Mouse (Mus musculus): ENCODE measurements around the gene Rps15. TPM values are rescaled to one million over a fixed set of nuclear protein-coding genes. Genes with fewer than 3 reads are reported as not detected.

Gene Rps15
- total and polyA plus RNA-seq, 3 experiments, result 2,279 to 5,342 (median 2,739) TPM

DNA sequence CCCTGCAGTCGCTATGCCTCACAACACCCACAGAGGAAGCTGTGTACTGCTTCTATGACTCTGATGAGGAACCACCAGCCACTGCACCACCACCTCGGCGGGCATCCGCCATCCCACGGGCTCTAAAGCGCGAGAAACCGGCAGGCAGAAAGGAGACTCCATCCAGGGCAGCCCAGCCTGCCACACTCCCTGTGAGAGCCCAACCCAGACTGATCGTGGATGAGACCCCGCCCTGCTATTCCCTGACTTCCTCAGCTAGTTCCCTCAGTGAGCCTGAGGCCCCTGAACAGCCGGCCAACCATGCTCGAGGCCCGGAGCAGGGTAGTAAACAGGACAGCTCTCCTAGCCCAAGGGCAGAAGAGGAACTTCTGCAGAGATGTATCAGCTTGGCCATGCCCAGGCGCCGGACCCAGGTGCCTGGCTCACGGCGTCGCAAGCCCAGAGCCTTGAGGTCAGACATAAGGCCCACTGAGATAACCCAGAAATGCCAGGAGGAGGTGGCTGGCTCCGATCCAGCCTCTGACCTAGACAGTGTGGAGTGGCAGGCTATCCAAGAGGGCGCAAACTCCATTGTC is 21.5 kb downstream of the Rps15 start:
- Histone ChIP-seq H3K79me2 (replicated peaks; ENCODE audit: control insufficient read depth, extremely low read depth, insufficient read depth, poor library complexity, severe bottlenecking) (no peaks in the 10 kb centered on the region; the same call in 1 of the 2 replicates), H3K9ac (ENCODE audit: insufficient read depth, low read depth) (no peak overlapping the region), H3K4me3 (replicated peaks in 1 of 3; ENCODE audit: low read depth in 2 of 3, low read length in 2 of 3, poor library complexity in 1 of 3) (no peak overlapping the region), H3K36me3 (replicated peaks in 1 of 2; ENCODE audit: control insufficient read depth in 1 of 2, insufficient read depth in 1 of 2, low read length in 1 of 2) (peaks cover 15 to 38% of the 10 kb centered on the region in 2 experiments), H3K27me3 (replicated peaks) (peaks cover 12% of the 10 kb centered on the region), H3K27ac (ENCODE audit: insufficient read depth, low read depth) (no peak overlapping the region), H3K4me1 (ENCODE audit: control insufficient read depth in 1 of 2, insufficient read depth in 2 of 2) (peaks cover 10 to 22% of the 10 kb centered on the region in 2 experiments), H3K4me2 (ENCODE audit: insufficient read depth, low read depth, poor library complexity, severe bottlenecking) (no peak overlapping the region), H3K9me3 (replicated peaks; ENCODE audit: low read length) (no peaks in the 10 kb centered on the region)
- in situ Hi-C loops (cut with MboI; ENCODE audit: low pct_ligation_motif_present, low pct_unique_long_range_greater_than_20kb, low sequenced_read_pairs), result no loop called here
- dilution Hi-C loops (cut with MboI; ENCODE audit: extremely low pct_ligation_motif_present, extremely low pct_unique_long_range_greater_than_20kb, low sequenced_read_pairs), result no loop called here
- TF ChIP-seq MAX (IDR thresholded peaks at IDR 0.05; ENCODE audit: low read length) (no peak), PAX5 (IDR thresholded peaks at IDR 0.05; ENCODE audit: low read length) (no peak), HCFC1 (IDR thresholded peaks at IDR 0.05; ENCODE audit: low read depth, low read length) (no peak), ZC3H11A (IDR thresholded peaks at IDR 0.05; ENCODE audit: low read depth, low read length) (no peak), POLR2A (IDR thresholded peaks at IDR 0.05; ENCODE audit: low read depth, low read length) (no peak), NRF1 (IDR thresholded peaks at IDR 0.05; ENCODE audit: low read depth, low read length) (no peak), SMC3 (IDR thresholded peaks at IDR 0.05; ENCODE audit: low read depth, low read length) (no peak), TCF12 (IDR thresholded peaks at IDR 0.05; ENCODE audit: low read depth, low read length) (no peak), E2F4 (IDR thresholded peaks at IDR 0.05; ENCODE audit: insufficient replicate concordance, low read depth, low read length) (no peak), ZKSCAN1 (IDR thresholded peaks at IDR 0.05; ENCODE audit: borderline replicate concordance, low read depth, low read length) (no peak), ZMIZ1 (IDR thresholded peaks at IDR 0.05; ENCODE audit: low read depth, low read length) (no peak), RAD21 (IDR thresholded peaks at IDR 0.05; ENCODE audit: low read depth, low read length) (no peak), ZNF384 (IDR thresholded peaks at IDR 0.05; ENCODE audit: low read depth, low read length) (no peak), CTCF (conservative IDR thresholded peaks at IDR 0.05 in 1 of 2, IDR thresholded peaks at IDR 0.05 in 1 of 2; ENCODE audit: low read depth in 2 of 2, low read length in 2 of 2) (no peak), USF1 (IDR thresholded peaks at IDR 0.05; ENCODE audit: low read depth, low read length) (no peak), NELFE (IDR thresholded peaks at IDR 0.05; ENCODE audit: low read depth, low read length) (no peak), EP300 (IDR thresholded peaks at IDR 0.05; ENCODE audit: low read length) (no peak), MEF2A (IDR thresholded peaks at IDR 0.05; ENCODE audit: borderline replicate concordance, low read depth, low read length) (no peak), MAFK (IDR thresholded peaks at IDR 0.05; ENCODE audit: insufficient replicate concordance, low read length) (no peak)
- DNase-seq (ENCODE audit: extremely low read depth), result no peak

DNA sequence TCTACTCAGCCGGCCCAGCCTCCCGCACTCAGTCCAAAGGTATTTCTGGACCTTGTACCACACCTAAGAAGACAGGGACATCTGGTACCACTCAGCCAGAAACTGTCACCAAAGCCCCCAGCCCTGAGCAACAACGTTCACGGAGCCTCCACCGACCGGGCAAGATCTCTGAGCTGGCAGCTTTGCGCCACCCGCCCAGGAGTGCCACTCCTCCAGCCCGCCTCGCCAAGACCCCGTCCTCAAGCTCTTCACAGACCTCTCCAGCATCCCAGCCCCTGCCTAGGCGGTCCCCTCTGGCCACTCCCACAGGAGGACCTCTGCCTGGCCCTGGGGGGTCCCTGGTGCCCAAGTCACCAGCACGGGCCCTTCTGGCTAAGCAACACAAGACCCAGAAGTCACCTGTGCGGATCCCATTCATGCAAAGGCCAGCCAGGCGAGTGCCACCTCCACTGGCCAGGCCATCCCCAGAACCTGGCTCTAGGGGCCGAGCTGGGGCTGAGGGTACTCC is 22.3 kb downstream of the Rps15 start:
- Histone ChIP-seq H3K4me3 (replicated peaks in 1 of 3; ENCODE audit: low read depth in 2 of 3, low read length in 2 of 3, poor library complexity in 1 of 3) (no peak overlapping the region), H3K4me2 (ENCODE audit: insufficient read depth, low read depth, poor library complexity, severe bottlenecking) (no peak overlapping the region), H3K27me3 (replicated peaks) (peaks cover 4% of the 10 kb centered on the region), H3K4me1 (ENCODE audit: control insufficient read depth in 1 of 2, insufficient read depth in 2 of 2) (peaks cover 18 to 31% of the 10 kb centered on the region in 2 experiments), H3K36me3 (replicated peaks in 1 of 2; ENCODE audit: control insufficient read depth in 1 of 2, insufficient read depth in 1 of 2, low read length in 1 of 2) (peaks cover 20 to 46% of the 10 kb centered on the region in 2 experiments), H3K9ac (ENCODE audit: insufficient read depth, low read depth) (no peak overlapping the region), H3K79me2 (replicated peaks; ENCODE audit: control insufficient read depth, extremely low read depth, insufficient read depth, poor library complexity, severe bottlenecking) (peaks cover 6% of the 10 kb centered on the region), H3K27ac (ENCODE audit: insufficient read depth, low read depth) (no peak overlapping the region), H3K9me3 (replicated peaks; ENCODE audit: low read length) (no peaks in the 10 kb centered on the region)
- dilution Hi-C loops (cut with MboI; ENCODE audit: extremely low pct_ligation_motif_present, extremely low pct_unique_long_range_greater_than_20kb, low sequenced_read_pairs), result no loop called here
- TF ChIP-seq RCOR1 (conservative IDR thresholded peaks at IDR 0.05; ENCODE audit: low read depth, low read length) (no peak), ZNF384 (IDR thresholded peaks at IDR 0.05; ENCODE audit: low read depth, low read length) (no peak), IRF4 (IDR thresholded peaks at IDR 0.05; ENCODE audit: low read depth, low read length) (no peak), USF1 (IDR thresholded peaks at IDR 0.05; ENCODE audit: low read depth, low read length) (no peak), JUND (conservative IDR thresholded peaks at IDR 0.05; ENCODE audit: low read depth, low read length) (no peak), EP300 (IDR thresholded peaks at IDR 0.05; ENCODE audit: low read length) (no peak), E2F4 (IDR thresholded peaks at IDR 0.05; ENCODE audit: insufficient replicate concordance, low read depth, low read length) (no peak), MYC (IDR thresholded peaks at IDR 0.05; ENCODE audit: low read depth, low read length) (no peak), MXI1 (IDR thresholded peaks at IDR 0.05; ENCODE audit: low read depth, low read length) (no peak), GABPA (IDR thresholded peaks at IDR 0.05; ENCODE audit: insufficient replicate concordance, low read depth, low read length) (no peak), USF2 (conservative IDR thresholded peaks at IDR 0.05; ENCODE audit: low read depth, low read length) (no peak)
- no peak for DNase-seq (ENCODE audit: extremely low read depth)
- in situ Hi-C loops (cut with MboI; ENCODE audit: low pct_ligation_motif_present, low pct_unique_long_range_greater_than_20kb, low sequenced_read_pairs), result no loop called here
